Mouse (Mus musculus): ENCODE results near the gene Defa35. TPM values are rescaled to one million over a fixed set of nuclear protein-coding genes. Genes with fewer than 3 reads are reported as not detected.
"Not testable (repeated sequence)": the region's sequence is repeated elsewhere in the genome, so short reads cannot be mapped to it uniquely, and the experiment has no call there.

Defa35 gene
- not detected for polyA plus RNA-seq (2012; fragmentation: generic; extraction: Trizol)

- H3K4me3 ChIP-seq; H3ac ChIP-seq (ENCODE audit: control insufficient read depth, insufficient read length); H3K27me3 ChIP-seq (ENCODE audit: control insufficient read depth, insufficient read depth, insufficient read length); H3K4me2 ChIP-seq (ENCODE audit: low read depth); H3K79me2 ChIP-seq (ENCODE audit: control insufficient read depth, insufficient read depth); H3K36me3 ChIP-seq (ENCODE audit: control insufficient read depth, insufficient read depth): not testable (repeated sequence)
These were observed at the start of gene Defa35 for GRCm38 (mm10) chr8:21064738-21065137. Gene Defa35, plus strand, starts transcription at chr8:21065038.

- not testable (repeated sequence) for H3ac ChIP-seq (ENCODE audit: control insufficient read depth, insufficient read length); H3K4me3 ChIP-seq; H3K36me3 ChIP-seq (ENCODE audit: control insufficient read depth, insufficient read depth); H3K27me3 ChIP-seq (ENCODE audit: control insufficient read depth, insufficient read depth, insufficient read length); H3K4me2 ChIP-seq (ENCODE audit: low read depth); H3K79me2 ChIP-seq (ENCODE audit: control insufficient read depth, insufficient read depth)
These were observed 39.6 kb upstream of the Defa35 start, which contains the start of gene Defa21 for GRCm38 (mm10) chr8:21025245-21025644. Gene Defa21, plus strand, starts transcription at chr8:21025545.

- H3ac ChIP-seq (ENCODE audit: control insufficient read depth, insufficient read length); H3K4me3 ChIP-seq; H3K36me3 ChIP-seq (ENCODE audit: control insufficient read depth, insufficient read depth); H3K27me3 ChIP-seq (ENCODE audit: control insufficient read depth, insufficient read depth, insufficient read length); H3K79me2 ChIP-seq (ENCODE audit: control insufficient read depth, insufficient read depth); H3K4me2 ChIP-seq (ENCODE audit: low read depth): not testable (repeated sequence)
These were observed 10.1 kb upstream of the Defa35 start, which contains the start of gene Defa23 for GRCm38 (mm10) chr8:21054747-21055146. Gene Defa23, plus strand, starts transcription at chr8:21055047.

- H3K79me2 ChIP-seq (ENCODE audit: control insufficient read depth, insufficient read depth); H3K4me3 ChIP-seq; H3K27me3 ChIP-seq (ENCODE audit: control insufficient read depth, insufficient read depth, insufficient read length); H3ac ChIP-seq (ENCODE audit: control insufficient read depth, insufficient read length); H3K36me3 ChIP-seq (ENCODE audit: control insufficient read depth, insufficient read depth); H3K4me2 ChIP-seq (ENCODE audit: low read depth): not testable (repeated sequence)
These were observed 19.3 kb downstream of the Defa35 start, which contains the start of gene Defa25 for GRCm38 (mm10) chr8:21084142-21084541. Gene Defa25, plus strand, starts transcription at chr8:21084442.

GRCm38 (mm10) chr8:21093106-21093505 is 28.3 kb downstream of the Defa35 start:
- no peak overlapping the region for H3K4me2 ChIP-seq (ENCODE audit: low read depth)

GRCm38 (mm10) chr8:21095950-21096349 is 31.1 kb downstream of the Defa35 start, which contains the start of gene Gm14851:
Gene Gm14851, minus strand, starts transcription at chr8:21096050.
- not testable (repeated sequence) for H3K79me2 ChIP-seq (ENCODE audit: control insufficient read depth, insufficient read depth)

More at GRCm38 (mm10) chr8:21093106-21093505, 28.3 kb downstream of the Defa35 start:
- no peak overlapping the region for H3K4me3 ChIP-seq
- no peaks in the 10 kb centered on the region for H3K27me3 ChIP-seq (ENCODE audit: control insufficient read depth, insufficient read depth, insufficient read length)
- no peak overlapping the region for H3ac ChIP-seq (ENCODE audit: control insufficient read depth, insufficient read length)
- no peaks in the 10 kb centered on the region for H3K79me2 ChIP-seq (ENCODE audit: control insufficient read depth, insufficient read depth)
- H3K36me3 ChIP-seq (ENCODE audit: control insufficient read depth, insufficient read depth), result no peaks in the 10 kb centered on the region
- no peak for TF ChIP-seq REST (IDR thresholded peaks at IDR 0.05; ENCODE audit: insufficient read depth, insufficient read length)
- no peak for TF ChIP-seq MYOD1 (IDR thresholded peaks at IDR 0.05; ENCODE audit: control insufficient read depth in 1 of 3, insufficient read length in 2 of 3, low read depth in 2 of 3)
- no peak for TF ChIP-seq SRF (IDR thresholded peaks at IDR 0.05; ENCODE audit: control insufficient read depth, insufficient read length, low read depth)
- TF ChIP-seq E2F4 (IDR thresholded peaks at IDR 0.05; ENCODE audit: insufficient read depth), result no peak
- no peak for TF ChIP-seq MAX (IDR thresholded peaks at IDR 0.05; ENCODE audit: low read depth)
- TF ChIP-seq TCF3 (IDR thresholded peaks at IDR 0.05; ENCODE audit: insufficient read length, low read depth), result no peak
- TF ChIP-seq POLR2AphosphoS2 (IDR thresholded peaks at IDR 0.05; ENCODE audit: insufficient read length, low read depth), result no peak
- no peak for TF ChIP-seq TCF12 (IDR thresholded peaks at IDR 0.05; ENCODE audit: insufficient read depth, poor library complexity, severe bottlenecking)
- TF ChIP-seq MYOG (IDR thresholded peaks at IDR 0.05; ENCODE audit: control insufficient read depth in 1 of 3, insufficient read depth in 1 of 3, insufficient read length in 2 of 3, low read depth in 2 of 3), result no peak
- TF ChIP-seq CEBPB (IDR thresholded peaks at IDR 0.05; ENCODE audit: insufficient read depth, poor library complexity, severe bottlenecking), result no peak
- no peak for TF ChIP-seq POLR2A (IDR thresholded peaks at IDR 0.05; ENCODE audit: insufficient read length, low read depth)
- no peak for TF ChIP-seq USF1 (IDR thresholded peaks at IDR 0.05; ENCODE audit: low read depth)

More at GRCm38 (mm10) chr8:21095950-21096349, 31.1 kb downstream of the Defa35 start, which contains the start of gene Gm14851:
- not testable (repeated sequence) for H3K36me3 ChIP-seq (ENCODE audit: control insufficient read depth, insufficient read depth); H3K27me3 ChIP-seq (ENCODE audit: control insufficient read depth, insufficient read depth, insufficient read length); H3ac ChIP-seq (ENCODE audit: control insufficient read depth, insufficient read length); H3K4me2 ChIP-seq (ENCODE audit: low read depth); H3K4me3 ChIP-seq

Other genes starting within 250 kb of the Defa35 start
- gene Defb33, start 172.4 kb upstream of the Defa35 start, polyA plus RNA-seq (2012; fragmentation: generic; extraction: Trizol), result not detected
- not detected for gene Gm15056, start 162.4 kb upstream of the Defa35 start, polyA plus RNA-seq (2012; fragmentation: generic; extraction: Trizol)
- not detected for gene Gm6040, start 143.0 kb upstream of the Defa35 start, polyA plus RNA-seq (2012; fragmentation: generic; extraction: Trizol)
- not detected for gene AY761185, start 120.3 kb upstream of the Defa35 start, polyA plus RNA-seq (2012; fragmentation: generic; extraction: Trizol)
- not detected for gene Defa21, start 39.5 kb upstream of the Defa35 start, polyA plus RNA-seq (2012; fragmentation: generic; extraction: Trizol)
- gene Defa23, start 10.0 kb upstream of the Defa35 start, polyA plus RNA-seq (2012; fragmentation: generic; extraction: Trizol), result not detected
- gene Defa25, start 19.4 kb downstream of the Defa35 start, polyA plus RNA-seq (2012; fragmentation: generic; extraction: Trizol), result not detected
- gene Gm14851, start 31.0 kb downstream of the Defa35 start, polyA plus RNA-seq (2012; fragmentation: generic; extraction: Trizol), result not detected
- gene Defa30, start 69.6 kb downstream of the Defa35 start, polyA plus RNA-seq (2012; fragmentation: generic; extraction: Trizol), result not detected
- not detected for gene Defa22, start 97.2 kb downstream of the Defa35 start, polyA plus RNA-seq (2012; fragmentation: generic; extraction: Trizol)
- not detected for gene Defa31, start 126.6 kb downstream of the Defa35 start, polyA plus RNA-seq (2012; fragmentation: generic; extraction: Trizol)
- not detected for gene Gm15293, start 136.5 kb downstream of the Defa35 start, polyA plus RNA-seq (2012; fragmentation: generic; extraction: Trizol)
- not detected for gene Gm15292, start 184.7 kb downstream of the Defa35 start, polyA plus RNA-seq (2012; fragmentation: generic; extraction: Trizol)

Data from myocyte (in vitro differentiated cells).